Mouse (Mus musculus): ENCODE results near the gene Rdh13. TPM values are rescaled to one million over a fixed set of nuclear protein-coding genes. Genes with fewer than 3 reads are reported as not detected.

Gene Rdh13
- total RNA-seq (2023) = 1 to 10 TPM; 5.4 to 7.3 TPM

DNA sequence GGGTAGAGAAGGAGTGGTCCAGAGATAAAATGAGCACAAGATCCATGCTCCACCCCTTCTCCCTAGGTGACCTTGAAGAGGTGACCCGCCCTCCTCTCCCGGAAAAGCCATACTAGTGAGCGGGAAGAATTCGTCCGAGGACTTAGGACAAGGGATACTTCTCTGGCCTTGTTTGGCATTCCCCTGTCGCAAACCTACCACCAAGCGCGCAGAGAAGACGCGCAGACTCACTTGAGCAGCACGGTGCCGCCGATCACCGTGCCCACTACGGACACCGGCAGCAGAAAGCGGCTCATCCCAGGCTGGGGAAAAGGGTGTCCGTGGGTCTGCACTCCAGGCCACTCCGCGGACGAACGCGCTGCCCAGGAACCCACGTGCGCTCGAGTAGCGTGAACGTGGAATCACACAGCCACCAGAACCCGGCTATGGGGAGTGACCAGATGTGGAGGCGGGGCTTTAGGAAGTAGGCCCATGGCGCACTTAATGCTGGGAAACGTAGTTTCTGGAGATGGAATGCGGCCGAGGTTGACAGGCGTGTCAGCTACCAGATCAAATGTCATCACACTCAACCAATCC, at the start of gene Rdh13:
Gene Rdh13 (minus strand): TSS at position 434 of the 576 bp plus-strand sequence.

DNA sequence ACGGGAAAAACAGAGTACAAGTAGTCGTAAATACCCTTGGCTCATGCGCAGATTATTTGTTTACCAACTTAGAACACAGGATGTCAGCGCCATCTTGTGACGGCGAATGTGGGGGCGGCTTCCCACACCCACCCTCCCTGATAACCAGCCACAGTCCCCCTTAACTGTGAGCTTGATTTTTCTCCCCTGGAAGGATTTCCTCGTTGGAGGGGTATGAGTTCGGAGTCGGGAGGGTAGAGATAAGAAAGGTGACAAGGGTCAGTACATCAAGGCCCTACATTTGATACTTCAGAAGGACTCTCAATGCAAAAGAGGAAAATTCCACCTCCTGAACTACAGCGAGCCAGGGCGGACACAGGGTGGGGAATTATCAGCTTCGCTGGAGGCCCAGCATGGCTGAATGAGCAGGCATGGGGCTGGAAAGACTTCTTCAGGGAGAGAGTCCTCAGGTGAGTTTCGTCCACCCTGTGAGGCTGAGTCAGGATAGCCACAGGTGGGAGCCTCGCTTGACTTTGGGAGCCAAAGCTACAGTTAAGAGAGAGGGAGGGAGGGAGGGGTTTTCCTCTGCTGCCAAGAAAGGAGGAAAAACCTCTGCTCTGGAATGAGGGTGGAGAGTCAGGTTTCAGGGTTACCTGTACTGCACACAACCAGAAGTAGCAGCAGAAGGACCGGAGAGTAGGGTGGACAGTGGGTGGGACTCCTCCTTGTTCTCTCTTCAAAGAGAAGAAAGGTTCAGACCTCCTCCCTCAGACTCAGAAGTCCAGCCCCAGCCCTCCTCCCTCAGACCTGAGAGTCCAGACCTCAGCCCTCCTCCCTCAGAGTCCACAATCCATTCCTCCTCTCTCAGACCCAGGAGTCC, 15.4 kb upstream of the Rdh13 start, which contains the start of gene Eps8l1:
Gene Eps8l1 (plus strand): TSS at position 99 of the 859 bp plus-strand sequence.

DNA sequence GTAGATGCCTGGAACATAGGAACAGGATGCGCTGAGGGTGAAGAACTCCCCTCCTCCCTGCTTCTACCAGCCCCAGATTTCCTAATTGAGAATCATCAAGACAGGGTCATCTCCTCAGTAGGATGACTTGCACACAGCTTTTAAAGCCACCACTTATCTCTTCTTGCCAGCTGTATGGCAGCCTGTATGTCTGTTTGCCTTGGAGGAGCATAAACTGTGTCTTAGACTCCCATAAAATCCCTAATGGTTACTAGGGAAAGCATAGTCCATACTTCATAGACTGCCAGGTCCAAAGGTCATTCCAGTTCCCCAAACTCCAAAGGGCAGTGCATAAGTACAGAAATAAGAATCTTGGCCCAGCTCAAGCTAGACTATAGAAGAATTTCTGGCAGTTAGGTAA, 47.7 kb downstream of the Rdh13 start, which contains the start of gene Gp6:
Gene Gp6 (minus strand): TSS at position 15 of the 400 bp plus-strand sequence.

Other genes with a start within 250 kb of the Rdh13 start
- 10 to 100 TPM; 25.6 to 26.7 TPM for gene Lilra5, start 207.9 kb downstream of the Rdh13 start, total RNA-seq (2023)
- gene Ncr1, start 107.9 kb downstream of the Rdh13 start, total RNA-seq (2023) = not detected
- under 1 TPM in 1 of 2 experiments, not detected in 1; 0.09 TPM for gene Gp6, start 47.9 kb downstream of the Rdh13 start, total RNA-seq (2023)
- 1 to 10 TPM; 7.9 to 9.9 TPM for gene Eps8l1, start 15.0 kb upstream of the Rdh13 start, total RNA-seq (2023)
- gene Ppp1r12c, start 56.0 kb upstream of the Rdh13 start, total RNA-seq (2023) = 100 to 1,000 TPM; 351 to 356 TPM
- not detected for gene Tnnt1, start 70.7 kb upstream of the Rdh13 start, total RNA-seq (2023)
- 1 to 10 TPM; 3.3 to 4.2 TPM for gene Tnni3, start 78.6 kb upstream of the Rdh13 start, total RNA-seq (2023)
- 1 to 10 TPM; 3.7 to 4.3 TPM for gene Dnaaf3, start 86.8 kb upstream of the Rdh13 start, total RNA-seq (2023)
- gene Syt5, start 101.9 kb upstream of the Rdh13 start, total RNA-seq (2023) = 1 to 10 TPM in 1 of 2 experiments, not detected in 1; 1.2 TPM
- under 1 TPM; 0.49 to 0.66 TPM for gene Ptprh, start 158.4 kb upstream of the Rdh13 start, total RNA-seq (2023)
- gene Tmem86b, start 185.8 kb upstream of the Rdh13 start, total RNA-seq (2023) = 10 to 100 TPM; 31.8 to 32.8 TPM
- 100 to 1,000 TPM; 194 to 198 TPM for gene Ppp6r1, start 213.4 kb upstream of the Rdh13 start, total RNA-seq (2023)
- 10 to 100 TPM; 32.1 to 35.1 TPM for gene Hspbp1, start 239.4 kb upstream of the Rdh13 start, total RNA-seq (2023)
- under 1 TPM in 1 of 2 experiments, not detected in 1; 0.79 TPM for gene Brsk1, start 245.0 kb upstream of the Rdh13 start, total RNA-seq (2023)

Measured in monocyte, adult 59 days (primary cell).